Mouse (Mus musculus) small intestine, adult 2 months (tissue): ENCODE measurements around the gene Olfr1393.

Source experiments
- CTCF ChIP-seq: fragments of 200-500 bp; IDR thresholded peaks from 2 replicates; pipeline ENCODE4 v1.5.1; 2012; ENCODE audit warnings: low read depth, mild to moderate bottlenecking, control low read depth, inconsistent platforms, low read length, moderate library complexity, mixed read lengths; ENCODE audit not compliant: insufficient replicate concordance, insufficient read length; ENCODE audit errors: extremely low read depth
- POLR2A ChIP-seq: fragments of 200-500 bp; IDR thresholded peaks from 2 replicates; pipeline ENCODE4 v1.6.1; 2012; ENCODE audit warnings: low read depth, mild to moderate bottlenecking, control low read depth, inconsistent platforms, low read length, moderate library complexity

DNA sequence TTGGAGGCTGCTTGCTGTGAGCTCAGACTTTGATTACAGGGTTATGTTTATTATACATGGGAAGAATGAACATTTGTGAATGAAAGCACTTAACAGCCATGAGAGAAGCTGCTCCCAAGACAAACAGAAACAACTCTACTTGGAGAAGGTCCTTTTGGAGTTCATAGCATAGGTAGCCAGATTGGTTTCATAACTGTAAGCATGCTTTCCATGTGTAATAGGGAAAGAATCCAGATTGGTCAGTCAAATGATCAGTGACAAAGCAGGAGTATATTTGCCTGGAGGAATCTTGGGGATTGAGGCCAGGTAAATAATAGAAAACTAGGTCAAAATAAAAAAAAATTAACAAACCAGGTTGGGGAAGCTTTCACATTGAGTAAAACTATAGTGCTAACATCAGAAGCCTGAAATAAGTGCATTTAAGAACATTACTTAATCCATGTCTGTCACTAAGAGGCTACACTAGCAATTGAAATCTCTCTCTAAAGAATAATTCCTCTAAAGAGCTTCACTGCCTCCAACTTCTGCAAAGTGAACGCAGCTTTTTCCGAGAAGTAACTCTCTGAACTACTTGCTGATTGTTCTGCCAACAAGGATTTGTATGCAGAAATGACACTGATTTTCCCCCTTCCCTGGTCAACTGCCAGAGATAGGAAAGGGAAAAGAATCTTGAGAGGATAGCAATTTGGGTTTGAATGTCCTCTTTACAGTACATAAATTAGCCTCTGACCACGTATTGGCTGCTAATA is 42.5 kb upstream of the Olfr1393 start:
- TF ChIP-seq CTCF (no peak), POLR2A (no peak)
